Mouse (Mus musculus): ENCODE data around the gene Gm17657.

DNA sequence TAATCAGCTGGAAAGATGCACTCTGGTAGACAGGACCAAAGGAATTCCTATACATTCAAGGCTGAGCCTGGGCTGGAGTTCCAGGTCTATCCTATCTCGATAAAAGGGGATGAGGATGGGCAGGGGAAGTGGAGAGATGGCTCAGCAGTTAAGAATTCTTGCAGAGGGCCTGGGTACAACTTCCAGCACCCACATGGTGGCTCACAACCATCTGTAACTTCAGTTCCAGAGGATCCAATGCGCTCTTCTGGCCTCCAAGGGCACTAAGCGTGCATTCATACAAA is 52.4 kb downstream of the Gm17657 start:
- TF ChIP-seq CTCF (IDR thresholded peaks at IDR 0.05; ENCODE audit: low read depth, low read length), result no peak
- TF ChIP-seq POLR2A (IDR thresholded peaks at IDR 0.05; ENCODE audit: insufficient read depth, low read length), result no peak
- no peak for TF ChIP-seq EP300 (IDR thresholded peaks at IDR 0.05; ENCODE audit: insufficient read depth, low read depth, low read length)

Measured in ES-Bruce4 (cell line).